Mouse (Mus musculus) right cerebral cortex, postnatal 25 days (tissue): ENCODE measurements around the gene Tmppe.

Source experiments
- DNase-seq: peaks from one replicate; pipeline ENCODE4 v3.0.0; 2022

Tmppe gene

GRCm38 (mm10) chr9:114395258-114395657, 5.6 kb upstream of the Tmppe start:
- no peak for DNase-seq

GRCm38 (mm10) chr9:114399680-114400079, 1.2 kb upstream of the Tmppe start:
- no peak for DNase-seq

GRCm38 (mm10) chr9:114400588-114400948, 337 bp upstream of the Tmppe start:
- no peak for DNase-seq

GRCm38 (mm10) chr9:114401685-114402080, 778 bp downstream of the Tmppe start:
- DNase-seq, result no peak

GRCm38 (mm10) chr9:114407676-114408075, 6.8 kb downstream of the Tmppe start:
- DNase-seq, result no peak

- no peak for DNase-seq
These were observed 9.5 kb downstream of the Tmppe start for GRCm38 (mm10) chr9:114410313-114410862.

- DNase-seq, result no peak
These were observed 10.4 kb downstream of the Tmppe start for GRCm38 (mm10) chr9:114411295-114411694.

- no peak for DNase-seq
These were observed 11.5 kb downstream of the Tmppe start for GRCm38 (mm10) chr9:114412406-114412805.

GRCm38 (mm10) chr9:114413866-114414265, 13.0 kb downstream of the Tmppe start:
- no peak for DNase-seq

- DNase-seq, result peak; percentile 18
These were observed 14.8 kb downstream of the Tmppe start for GRCm38 (mm10) chr9:114415701-114416100.

- no peak for DNase-seq
These were observed 16.0 kb downstream of the Tmppe start for GRCm38 (mm10) chr9:114416646-114417517.

- no peak for DNase-seq
These were observed 17.3 kb downstream of the Tmppe start for GRCm38 (mm10) chr9:114418187-114418586.

GRCm38 (mm10) chr9:114420443-114420842, 19.5 kb downstream of the Tmppe start:
- no peak for DNase-seq

- DNase-seq, result no peak
These were observed 20.1 kb downstream of the Tmppe start for GRCm38 (mm10) chr9:114421045-114421444.

GRCm38 (mm10) chr9:114421797-114422196, 20.9 kb downstream of the Tmppe start:
- no peak for DNase-seq

- no peak for DNase-seq
These were observed 24.7 kb downstream of the Tmppe start for GRCm38 (mm10) chr9:114425576-114425975.

- no peak for DNase-seq
These were observed 25.3 kb downstream of the Tmppe start for GRCm38 (mm10) chr9:114426201-114426600.

- no peak for DNase-seq
These were observed 26.5 kb downstream of the Tmppe start for GRCm38 (mm10) chr9:114427425-114427824.

- DNase-seq, result no peak
These were observed 27.4 kb downstream of the Tmppe start for GRCm38 (mm10) chr9:114428103-114428834.

- no peak for DNase-seq
These were observed 34.8 kb downstream of the Tmppe start for GRCm38 (mm10) chr9:114435668-114436067.

GRCm38 (mm10) chr9:114440548-114440947, 39.6 kb downstream of the Tmppe start:
- DNase-seq, result no peak

- DNase-seq, result no peak
These were observed 41.3 kb downstream of the Tmppe start for GRCm38 (mm10) chr9:114442225-114442624.

- no peak for DNase-seq
These were observed 42.0 kb downstream of the Tmppe start for GRCm38 (mm10) chr9:114442893-114443292.

- DNase-seq, result no peak
These were observed 42.4 kb downstream of the Tmppe start for GRCm38 (mm10) chr9:114443351-114443750.
